ENCODE assay signal across 8 mouse cellular contexts in genomic region chr13:114895896-114896295, GRCm38 (mm10). TPM values are rescaled to one million over a fixed set of nuclear protein-coding genes. Genes with fewer than 3 reads are reported as not detected.
DNase-seq lines count a peak whose midpoint lies in the region; ATAC-seq and TF ChIP-seq lines count a peak whose summit lies in the region.

No protein-coding gene starts in this region.

- TF ChIP-seq CTCF in lung, embryonic 14.5 days (IDR thresholded peaks at IDR 0.05; ENCODE audit: low read depth) = no peak
- TF ChIP-seq CTCF in hindbrain, postnatal 0 days (IDR thresholded peaks at IDR 0.05; ENCODE audit: low read depth) = no peak

- H3K9ac ChIP-seq in lung, embryonic 14.5 days = no peak overlapping the region
- H3K9ac ChIP-seq in hindbrain, postnatal 0 days (replicated peaks; ENCODE audit: low read length) = no peak overlapping the region
- no peak overlapping the region for H3K9ac ChIP-seq in forebrain, embryonic 14.5 days (ENCODE audit: low read length)

- no peak overlapping the region for H3K4me3 ChIP-seq in lung, embryonic 14.5 days (ENCODE audit: low read depth, low read length)
- no peak overlapping the region for H3K4me3 ChIP-seq in hindbrain, postnatal 0 days (ENCODE audit: low read length)
- H3K4me3 ChIP-seq in forebrain, embryonic 14.5 days (ENCODE audit: low read depth, low read length) = no peak overlapping the region

- peak; percentile 11 to 58 for DNase-seq in urinary bladder, adult 18-20 months (ENCODE audit: low spot score in 2 of 2)
- DNase-seq in urinary bladder, postnatal 4 days (ENCODE audit: low spot score in 2 of 2) = no peak
- DNase-seq in heart, postnatal 4 days = peak; percentile 31
- DNase-seq in lung, embryonic 14.5 days = peak; percentile 71
- DNase-seq in thymus, postnatal 36 days = peak; percentile 10 to 27
- DNase-seq in hindbrain, postnatal 0 days (ENCODE audit: low spot score) = no peak
- DNase-seq in gastrocnemius, postnatal 25 days = no peak
- no peak for DNase-seq in forebrain, embryonic 14.5 days (ENCODE audit: low spot score)

- H3K4me1 ChIP-seq in lung, embryonic 14.5 days (ENCODE audit: insufficient read depth) = peaks cover 6% of the 10 kb centered on the region; the same call in 1 of the 2 replicates
- H3K4me1 ChIP-seq in hindbrain, postnatal 0 days (ENCODE audit: insufficient read depth, low read length) = no peaks in the 10 kb centered on the region
- H3K4me1 ChIP-seq in forebrain, embryonic 14.5 days (ENCODE audit: control insufficient read depth, insufficient read depth, low read length) = no peaks in the 10 kb centered on the region

- H3K9me3 ChIP-seq in lung, embryonic 14.5 days (ENCODE audit: low read depth, low read length) = no peaks in the 10 kb centered on the region
- H3K9me3 ChIP-seq in hindbrain, postnatal 0 days (ENCODE audit: low read length) = no peaks in the 10 kb centered on the region
- H3K9me3 ChIP-seq in forebrain, embryonic 14.5 days (replicated peaks; ENCODE audit: control insufficient read depth, low read length) = no peaks in the 10 kb centered on the region

- H3K4me2 ChIP-seq in lung, embryonic 14.5 days = no peak overlapping the region
- no peak overlapping the region for H3K4me2 ChIP-seq in hindbrain, postnatal 0 days (ENCODE audit: low read depth, low read length)
- H3K4me2 ChIP-seq in forebrain, embryonic 14.5 days (ENCODE audit: low read length) = no peak overlapping the region

- WGBS in lung, embryonic 14.5 days = 40% methylated on average over 7 of the region's 7 CpGs
- WGBS in hindbrain, postnatal 0 days = 78% methylated on average over 7 of the region's 7 CpGs
- 96% methylated on average over 7 of the region's 7 CpGs for WGBS in forebrain, embryonic 14.5 days

- ATAC-seq in lung, embryonic 14.5 days (ENCODE audit: insufficient read depth) = peak; percentile 71; the same call in 1 of the 2 replicates
- no peak for ATAC-seq in hindbrain, postnatal 0 days
- no peak for ATAC-seq in forebrain, embryonic 14.5 days

- H3K27ac ChIP-seq in lung, embryonic 14.5 days (ENCODE audit: low read depth) = no peak overlapping the region; the same call in 1 of the 2 replicates
- no peak overlapping the region for H3K27ac ChIP-seq in hindbrain, postnatal 0 days
- no peak overlapping the region for H3K27ac ChIP-seq in forebrain, embryonic 14.5 days (ENCODE audit: low read depth, low read length)

- H3K36me3 ChIP-seq in lung, embryonic 14.5 days (ENCODE audit: insufficient read depth) = no peaks in the 10 kb centered on the region
- no peaks in the 10 kb centered on the region for H3K36me3 ChIP-seq in hindbrain, postnatal 0 days (ENCODE audit: insufficient read depth, low read length)
- H3K36me3 ChIP-seq in forebrain, embryonic 14.5 days (ENCODE audit: control insufficient read depth, insufficient read depth, low read length) = no peaks in the 10 kb centered on the region

- no peaks in the 10 kb centered on the region for H3K27me3 ChIP-seq in lung, embryonic 14.5 days (ENCODE audit: insufficient read depth, low read length)
- no peaks in the 10 kb centered on the region for H3K27me3 ChIP-seq in hindbrain, postnatal 0 days (ENCODE audit: insufficient read depth, low read length)
- H3K27me3 ChIP-seq in forebrain, embryonic 14.5 days (replicated peaks; ENCODE audit: control insufficient read depth, insufficient read depth, low read length) = no peaks in the 10 kb centered on the region

RNA-seq across cellular contexts. Expression of gene Itga2, which starts 36.0 kb away (rescaled TPM):
- 1 to 10 TPM; 5.0 to 5.2 TPM for total RNA-seq in heart, postnatal 4 days (2021)
- polyA plus RNA-seq in lung, embryonic 14.5 days (2014; fragmentation: Nextera tagmentation; extraction: Ambion mirVana) = 10.1 and 10.8 TPM in 2 replicates
- 1.9 and 3.6 TPM in 2 replicates for total RNA-seq in hindbrain, postnatal 0 days (2014; rRNA removed)
- 1.3 and 1.4 TPM in 2 replicates for polyA plus RNA-seq in hindbrain, postnatal 0 days (2015; fragmentation: Nextera tagmentation; extraction: Ambion mirVana)
- 1 to 10 TPM in 1 of 2 experiments, under 1 TPM in 1; 0.54 to 2.7 TPM for total RNA-seq in gastrocnemius, postnatal 25 days (2021)
- 2.0 and 2.7 TPM in 2 replicates for polyA plus RNA-seq in forebrain, embryonic 14.5 days (2014; fragmentation: Nextera tagmentation; extraction: Ambion mirVana)

Comparison
In these comparisons a context has a peak if more than half of its experiments do, and no peak if none do; other contexts are left out.
1. DNase-seq: peak in urinary bladder, adult 18-20 months (2 of 2), heart, postnatal 4 days (single experiment), lung, embryonic 14.5 days (single experiment) and thymus, postnatal 36 days (2 of 2); none in urinary bladder, postnatal 4 days (0 of 2), hindbrain, postnatal 0 days (single experiment), gastrocnemius, postnatal 25 days (single experiment) and forebrain, embryonic 14.5 days (single experiment).